Mouse (Mus musculus): Measurements from ENCODE around the gene Gm21094.
"Not testable (repeated sequence)": the region's sequence is repeated elsewhere in the genome, so short reads cannot be mapped to it uniquely, and the experiment has no call there.

The Gm21094 gene

DNA sequence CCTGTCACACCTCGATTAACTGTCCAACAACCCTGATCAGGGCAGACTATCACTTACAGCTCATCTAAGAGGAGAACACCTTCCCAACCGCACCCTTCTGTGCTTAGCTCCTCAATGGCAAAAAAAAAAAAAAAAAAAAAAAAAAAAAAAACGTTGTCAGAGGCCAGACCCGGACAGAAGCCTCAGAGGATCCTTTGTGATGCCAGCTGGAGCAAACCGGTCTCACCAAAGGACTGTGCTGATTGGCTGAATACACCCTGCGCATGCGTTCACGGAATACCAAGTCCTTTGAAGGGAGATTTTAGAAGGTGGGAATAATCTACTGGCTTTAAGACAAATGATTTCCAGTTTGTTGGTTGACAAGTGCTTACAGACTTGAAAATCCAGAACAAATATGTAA is at the start of gene Gm21094:
Gm21094 (minus strand) TSS at position 101 of the 400 bp plus-strand sequence.
- not testable (repeated sequence) for DNase-seq
